9 mouse cellular contexts compared by ENCODE assay signal in the genomic region with DNA sequence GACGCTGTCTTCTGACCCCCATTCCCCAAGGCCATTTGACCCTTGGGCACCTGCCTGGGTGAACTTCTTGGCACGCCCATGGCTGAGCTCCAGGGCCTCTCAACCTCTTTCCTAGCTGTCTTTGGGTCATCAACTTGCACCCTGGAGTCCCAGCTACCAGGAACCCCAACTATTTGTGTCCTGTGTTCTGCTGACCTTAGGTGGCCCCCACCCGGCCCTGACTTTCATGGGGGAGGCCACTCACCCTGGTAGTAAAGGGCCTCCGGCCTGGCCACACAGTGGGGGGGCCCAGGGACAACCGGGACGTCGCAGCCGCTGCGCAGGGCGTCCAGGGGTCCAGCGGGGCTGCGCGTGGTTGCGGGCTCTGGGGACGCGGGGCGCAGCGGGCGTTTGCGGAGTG. TPM values are rescaled to one million over a fixed set of nuclear protein-coding genes. Genes with fewer than 3 reads are reported as not detected.
DNase-seq lines count a peak whose midpoint lies in the region; ATAC-seq and TF ChIP-seq lines count a peak whose summit lies in the region.
"Had no signal": no experiment of that assay in that cellular context is flagged by ENCODE, and none has a peak within 500 bp of the region (broad histone marks: within the 10 kb centered on the region; RNA-seq: fewer than 3 reads in every experiment).

No protein-coding gene starts in this region.

- no peak for ATAC-seq in kidney, postnatal 0 days (replicated peaks; ENCODE audit: low FRiP score, low read depth)
- no peak for ATAC-seq in embryonic facial prominence, embryonic 11.5 days (replicated peaks; ENCODE audit: insufficient number of reproducible peaks, low FRiP score, low TSS enrichment, low read depth)
- no peak for ATAC-seq in hindbrain, embryonic 16.5 days
- ATAC-seq in midbrain, embryonic 16.5 days, result no peak
- ATAC-seq in monocyte, adult 5-6 weeks (replicated peaks; ENCODE audit: insufficient number of reproducible peaks, low FRiP score, low TSS enrichment, poor library complexity, severe bottlenecking), result no peak
- no peak for ATAC-seq in cerebellum, adult (ENCODE audit: insufficient number of reproducible peaks, low FRiP score, low TSS enrichment)

- peak overlapping the region; percentile 56 for H3K4me3 ChIP-seq in kidney, postnatal 0 days (replicated peaks; ENCODE audit: low read depth, low read length)
- peak overlapping the region; percentile 38 for H3K4me3 ChIP-seq in embryonic facial prominence, embryonic 11.5 days (ENCODE audit: low read depth, low read length)
- H3K4me3 ChIP-seq in hindbrain, embryonic 16.5 days (ENCODE audit: low read length), result peak overlapping the region; percentile 36
- H3K4me3 ChIP-seq in midbrain, embryonic 16.5 days (ENCODE audit: low read depth, low read length), result peak overlapping the region; percentile 33

- peaks cover 25% of the 10 kb centered on the region for H3K4me1 ChIP-seq in kidney, postnatal 0 days (replicated peaks; ENCODE audit: insufficient read depth, low read length)
- H3K4me1 ChIP-seq in embryonic facial prominence, embryonic 11.5 days (ENCODE audit: control insufficient read depth, insufficient read depth, low read length), result peaks cover 9% of the 10 kb centered on the region; the same call in 1 of the 2 replicates
- peaks cover 8% of the 10 kb centered on the region for H3K4me1 ChIP-seq in hindbrain, embryonic 16.5 days (ENCODE audit: control insufficient read depth, insufficient read depth, low read depth, low read length)
- peaks cover 10% of the 10 kb centered on the region for H3K4me1 ChIP-seq in midbrain, embryonic 16.5 days (ENCODE audit: control insufficient read depth, insufficient read depth, low read length)

- H3K27me3 ChIP-seq in kidney, postnatal 0 days (ENCODE audit: insufficient read depth, low read length), result no peaks in the 10 kb centered on the region; the same call in 1 of the 2 replicates
- peaks cover 14% of the 10 kb centered on the region for H3K27me3 ChIP-seq in embryonic facial prominence, embryonic 11.5 days (ENCODE audit: control insufficient read depth, insufficient read depth, low read length)
- H3K27me3 ChIP-seq in hindbrain, embryonic 16.5 days (replicated peaks; ENCODE audit: control insufficient read depth, insufficient read depth, low read length), result peaks cover 44% of the 10 kb centered on the region
- H3K27me3 ChIP-seq in midbrain, embryonic 16.5 days (ENCODE audit: control insufficient read depth, insufficient read depth, low read depth, low read length), result peaks cover 28% of the 10 kb centered on the region

- DNase-seq in kidney, postnatal 0 days (ENCODE audit: low spot score), result no peak
- no peak for DNase-seq in kidney, adult 8-10 months
- DNase-seq in embryonic facial prominence, embryonic 11.5 days (ENCODE audit: low spot score), result no peak
- no peak for DNase-seq in cerebellum, adult 18-20 months

- no peaks in the 10 kb centered on the region for H3K36me3 ChIP-seq in kidney, postnatal 0 days (ENCODE audit: insufficient read depth, low read length)
- H3K36me3 ChIP-seq in embryonic facial prominence, embryonic 11.5 days (replicated peaks; ENCODE audit: control insufficient read depth, insufficient read depth, low read depth, low read length), result no peaks in the 10 kb centered on the region
- H3K36me3 ChIP-seq in hindbrain, embryonic 16.5 days (ENCODE audit: control insufficient read depth, insufficient read depth, low read length), result no peaks in the 10 kb centered on the region
- H3K36me3 ChIP-seq in midbrain, embryonic 16.5 days (ENCODE audit: control insufficient read depth, insufficient read depth, low read length), result no peaks in the 10 kb centered on the region

- peak overlapping the region; percentile 78 for H3K9ac ChIP-seq in kidney, postnatal 0 days (ENCODE audit: low read depth, low read length)
- peak overlapping the region; percentile 64 for H3K9ac ChIP-seq in embryonic facial prominence, embryonic 11.5 days (replicated peaks; ENCODE audit: low read length)
- peak overlapping the region; percentile 55 for H3K9ac ChIP-seq in hindbrain, embryonic 16.5 days (ENCODE audit: low read depth, low read length)
- H3K9ac ChIP-seq in midbrain, embryonic 16.5 days (ENCODE audit: low read depth, low read length), result peak overlapping the region; percentile 49

- peak overlapping the region; percentile 90 for H3K4me2 ChIP-seq in kidney, postnatal 0 days (ENCODE audit: low read length)
- peak overlapping the region; percentile 77 for H3K4me2 ChIP-seq in embryonic facial prominence, embryonic 11.5 days (ENCODE audit: low read depth, low read length)
- H3K4me2 ChIP-seq in hindbrain, embryonic 16.5 days (ENCODE audit: low read length), result peak overlapping the region; percentile 60
- peak overlapping the region; percentile 54 for H3K4me2 ChIP-seq in midbrain, embryonic 16.5 days (ENCODE audit: low read length)

- no peaks in the 10 kb centered on the region for H3K9me3 ChIP-seq in kidney, postnatal 0 days (replicated peaks; ENCODE audit: low read length)
- H3K9me3 ChIP-seq in embryonic facial prominence, embryonic 11.5 days (replicated peaks; ENCODE audit: control insufficient read depth, low read length), result no peaks in the 10 kb centered on the region
- H3K9me3 ChIP-seq in hindbrain, embryonic 16.5 days (ENCODE audit: control insufficient read depth, low read length), result no peaks in the 10 kb centered on the region; the same call in 1 of the 2 replicates
- no peaks in the 10 kb centered on the region for H3K9me3 ChIP-seq in midbrain, embryonic 16.5 days (replicated peaks; ENCODE audit: control insufficient read depth, low read length, poor library complexity, severe bottlenecking)

- H3K27ac ChIP-seq in kidney, postnatal 0 days, result no peak overlapping the region
- no peak overlapping the region for H3K27ac ChIP-seq in embryonic facial prominence, embryonic 11.5 days (replicated peaks; ENCODE audit: low read depth, low read length)
- H3K27ac ChIP-seq in hindbrain, embryonic 16.5 days (ENCODE audit: low read depth, low read length), result no peak overlapping the region
- no peak overlapping the region for H3K27ac ChIP-seq in midbrain, embryonic 16.5 days (ENCODE audit: low read length)

- TF ChIP-seq CTCF in kidney, postnatal 0 days (IDR thresholded peaks at IDR 0.05; ENCODE audit: low read depth), result no peak

- WGBS in kidney, postnatal 0 days, result 7% methylated on average over 20 of the region's 20 CpGs
- WGBS in embryonic facial prominence, embryonic 11.5 days, result 4% methylated on average over 20 of the region's 20 CpGs
- 9% methylated on average over 13 of the region's 20 CpGs for WGBS in hindbrain, embryonic 16.5 days
- 6% methylated on average over 20 of the region's 20 CpGs for WGBS in midbrain, embryonic 16.5 days

RNA-seq across cellular contexts. Expression of gene Bcl3, which starts 0.4 kb away (rescaled TPM):
- polyA plus RNA-seq in kidney, postnatal 0 days (2015; fragmentation: Nextera tagmentation; extraction: Ambion mirVana), result 3.5 and 3.8 TPM in 2 replicates
- 1.4 and 2.2 TPM in 2 replicates for polyA plus RNA-seq in embryonic facial prominence, embryonic 11.5 days (2014; fragmentation: Nextera tagmentation; extraction: Ambion mirVana)
- polyA plus RNA-seq in hindbrain, embryonic 16.5 days (2015; fragmentation: Nextera tagmentation; extraction: Ambion mirVana), result 0.70 and 1.2 TPM in 2 replicates
- polyA plus RNA-seq in midbrain, embryonic 16.5 days (2015; fragmentation: Nextera tagmentation; extraction: Ambion mirVana), result 0.65 and 1.0 TPM in 2 replicates
- total RNA-seq in monocyte, adult 5-6 weeks (2017), result 13.7 to 16.6 TPM (median 13.9 TPM) in 3 replicates

RNA-seq across cellular contexts. Expression of gene Cblc, which starts 25.6 kb away (rescaled TPM):
- polyA plus RNA-seq in kidney, postnatal 0 days (2015; fragmentation: Nextera tagmentation; extraction: Ambion mirVana), result 14.6 and 16.9 TPM in 2 replicates
- polyA plus RNA-seq in embryonic facial prominence, embryonic 11.5 days (2014; fragmentation: Nextera tagmentation; extraction: Ambion mirVana), result 1.1 and 1.7 TPM in 2 replicates
- 0.34 and 0.41 TPM in 2 replicates for polyA plus RNA-seq in hindbrain, embryonic 16.5 days (2015; fragmentation: Nextera tagmentation; extraction: Ambion mirVana)
- polyA plus RNA-seq in midbrain, embryonic 16.5 days (2015; fragmentation: Nextera tagmentation; extraction: Ambion mirVana), result 0.44 and 0.49 TPM in 2 replicates
- total RNA-seq in monocyte, adult 5-6 weeks (2017), result not detected in 3 replicates

RNA-seq across cellular contexts. Expression of gene Gm19345, which starts 29.6 kb away (rescaled TPM):
- not detected in 2 replicates for polyA plus RNA-seq in kidney, postnatal 0 days (2015; fragmentation: Nextera tagmentation; extraction: Ambion mirVana)
- polyA plus RNA-seq in embryonic facial prominence, embryonic 11.5 days (2014; fragmentation: Nextera tagmentation; extraction: Ambion mirVana), result not detected in 2 replicates
- 19.3 and 22.9 TPM in 2 replicates for polyA plus RNA-seq in hindbrain, embryonic 16.5 days (2015; fragmentation: Nextera tagmentation; extraction: Ambion mirVana)
- 21.3 and 23.9 TPM in 2 replicates for polyA plus RNA-seq in midbrain, embryonic 16.5 days (2015; fragmentation: Nextera tagmentation; extraction: Ambion mirVana)
- total RNA-seq in monocyte, adult 5-6 weeks (2017), result not detected in 3 replicates
- total RNA-seq: heart, postnatal 36 days had no signal

RNA-seq across cellular contexts. Expression of gene Ceacam16, which starts 38.9 kb away (rescaled TPM):
- polyA plus RNA-seq in kidney, postnatal 0 days (2015; fragmentation: Nextera tagmentation; extraction: Ambion mirVana), result not detected in 2 replicates
- polyA plus RNA-seq in embryonic facial prominence, embryonic 11.5 days (2014; fragmentation: Nextera tagmentation; extraction: Ambion mirVana), result not detected in 2 replicates
- 1.4 and 2.0 TPM in 2 replicates for polyA plus RNA-seq in hindbrain, embryonic 16.5 days (2015; fragmentation: Nextera tagmentation; extraction: Ambion mirVana)
- 1.6 and 1.8 TPM in 2 replicates for polyA plus RNA-seq in midbrain, embryonic 16.5 days (2015; fragmentation: Nextera tagmentation; extraction: Ambion mirVana)
- total RNA-seq in monocyte, adult 5-6 weeks (2017), result 0.39 TPM in 1 of 3 replicates, not detected in the others

RNA-seq across cellular contexts. Expression of gene Bcam, which starts 51.4 kb away (rescaled TPM):
- 378 and 394 TPM in 2 replicates for polyA plus RNA-seq in kidney, postnatal 0 days (2015; fragmentation: Nextera tagmentation; extraction: Ambion mirVana)
- polyA plus RNA-seq in embryonic facial prominence, embryonic 11.5 days (2014; fragmentation: Nextera tagmentation; extraction: Ambion mirVana), result 43.8 and 52.0 TPM in 2 replicates
- polyA plus RNA-seq in hindbrain, embryonic 16.5 days (2015; fragmentation: Nextera tagmentation; extraction: Ambion mirVana), result 24.4 and 24.6 TPM in 2 replicates
- polyA plus RNA-seq in midbrain, embryonic 16.5 days (2015; fragmentation: Nextera tagmentation; extraction: Ambion mirVana), result 10.5 and 14.0 TPM in 2 replicates
- total RNA-seq in monocyte, adult 5-6 weeks (2017), result not detected in 3 replicates

Comparison
In these comparisons a context has a peak if more than half of its experiments do, and no peak if none do; other contexts are left out.
1. RNA of gene Gm19345, which starts 29.6 kb away (polyA plus RNA-seq): 21.3 to 23.9 TPM in midbrain, embryonic 16.5 days and 19.3 to 22.9 TPM in hindbrain, embryonic 16.5 days; not detected in embryonic facial prominence, embryonic 11.5 days and not detected in kidney, postnatal 0 days; every median in the first group is over 10 times any median in the second.
2. Peak in every context shown above with its lines, with median percentiles within 50 percentile points of each other: H3K4me2 ChIP-seq, H3K4me3 ChIP-seq and H3K9ac ChIP-seq.